Mouse (Mus musculus) E14TG2a.4 (cell line): ENCODE measurements around the gene Gemin2.
A peak's percentile ranks its signal among the peaks of the same experiment; 100 is the strongest.
"Not testable (repeated sequence)": the region's sequence is repeated elsewhere in the genome, so short reads cannot be mapped to it uniquely, and the experiment has no call there.

Experiments
- H3K27me3 ChIP-seq: 2 replicates; pipeline ENCODE4 v1.6.1; 2014; ENCODE audit warnings: low read length, control low read depth; ENCODE audit not compliant: insufficient read depth
- H3K36me3 ChIP-seq: 2 replicates; pipeline ENCODE4 v1.6.1; 2014; ENCODE audit warnings: low read length, control low read depth; ENCODE audit not compliant: insufficient read depth
- H3K4me1 ChIP-seq: replicated peaks from 2 replicates; pipeline ENCODE4 v1.6.1; 2014; ENCODE audit warnings: low read depth, low read length, control low read depth
- H3K4me3 ChIP-seq: replicated peaks from 2 replicates; pipeline ENCODE4 v1.5.1; 2014; ENCODE audit warnings: mild to moderate bottlenecking, low read length
- H3K9me3 ChIP-seq: 2 replicates; pipeline ENCODE4 v1.6.1; 2014; ENCODE audit warnings: low read length, control low read depth
- CTCF ChIP-seq: conservative IDR thresholded peaks from 2 replicates; pipeline ENCODE4 v1.5.1; 2014; ENCODE audit warnings: low read length
- NANOG ChIP-seq: IDR thresholded peaks from 2 replicates; pipeline ENCODE4 v1.6.1; 2014; ENCODE audit warnings: borderline replicate concordance, low read length, mixed read lengths
- POU5F1 ChIP-seq: IDR thresholded peaks from 2 replicates; pipeline ENCODE4 v1.6.1; 2014; ENCODE audit warnings: low read length, borderline replicate concordance

Gemin2 gene

DNA sequence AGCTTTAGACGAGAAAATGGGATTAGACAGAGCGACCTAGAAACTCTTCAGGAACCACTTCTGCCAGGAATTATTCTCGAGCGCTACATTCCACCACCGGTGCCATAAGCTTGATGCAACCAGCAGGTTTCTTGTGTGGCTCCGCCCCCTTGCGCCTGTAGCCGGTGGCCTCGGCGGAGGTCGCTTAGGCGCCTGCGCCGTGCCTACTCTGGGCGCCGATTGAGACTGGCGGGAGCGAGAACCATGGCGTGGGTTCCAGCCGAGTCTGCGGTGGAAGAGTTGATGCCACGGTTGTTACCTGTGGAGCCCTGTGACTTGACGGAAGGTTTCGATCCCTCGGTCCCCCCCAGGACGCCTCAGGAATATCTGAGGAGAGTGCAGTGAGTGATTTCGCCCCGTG is at the start of gene Gemin2:
Gene Gemin2, plus strand, starts transcription at position 160 of the 400 bp plus-strand sequence.
- peak within 1 kb of the TSS; percentile 92 for H3K4me3 ChIP-seq
- TF ChIP-seq POU5F1 (no peak), NANOG (no peak), CTCF (no peak)
- H3K36me3 ChIP-seq: peaks cover 48% of the 10 kb centered on the region
- peaks cover 25% of the 10 kb centered on the region for H3K4me1 ChIP-seq
- no peaks in the 10 kb centered on the region for H3K9me3 ChIP-seq
- no peaks in the 10 kb centered on the region for H3K27me3 ChIP-seq

GRCm38 (mm10) chr12:58964583-58964982 is 48.6 kb upstream of the Gemin2 start:
- TF ChIP-seq CTCF (peak; percentile 90), NANOG (no peak), POU5F1 (no peak)
- peaks cover 38% of the 10 kb centered on the region for H3K36me3 ChIP-seq
- H3K4me3 ChIP-seq: no peak overlapping the region
- no peaks in the 10 kb centered on the region for H3K9me3 ChIP-seq
- peaks cover 5% of the 10 kb centered on the region for H3K4me1 ChIP-seq
- no peaks in the 10 kb centered on the region for H3K27me3 ChIP-seq

GRCm38 (mm10) chr12:58976966-58977365 is 36.2 kb upstream of the Gemin2 start:
- no peaks in the 10 kb centered on the region for H3K9me3 ChIP-seq
- no peak overlapping the region for H3K4me3 ChIP-seq
- H3K27me3 ChIP-seq: no peaks in the 10 kb centered on the region
- peaks cover 25% of the 10 kb centered on the region for H3K36me3 ChIP-seq
- H3K4me1 ChIP-seq: peaks cover 26% of the 10 kb centered on the region
- peak; percentile 42 for TF ChIP-seq CTCF
- TF ChIP-seq NANOG: no peak
- no peak for TF ChIP-seq POU5F1

DNA sequence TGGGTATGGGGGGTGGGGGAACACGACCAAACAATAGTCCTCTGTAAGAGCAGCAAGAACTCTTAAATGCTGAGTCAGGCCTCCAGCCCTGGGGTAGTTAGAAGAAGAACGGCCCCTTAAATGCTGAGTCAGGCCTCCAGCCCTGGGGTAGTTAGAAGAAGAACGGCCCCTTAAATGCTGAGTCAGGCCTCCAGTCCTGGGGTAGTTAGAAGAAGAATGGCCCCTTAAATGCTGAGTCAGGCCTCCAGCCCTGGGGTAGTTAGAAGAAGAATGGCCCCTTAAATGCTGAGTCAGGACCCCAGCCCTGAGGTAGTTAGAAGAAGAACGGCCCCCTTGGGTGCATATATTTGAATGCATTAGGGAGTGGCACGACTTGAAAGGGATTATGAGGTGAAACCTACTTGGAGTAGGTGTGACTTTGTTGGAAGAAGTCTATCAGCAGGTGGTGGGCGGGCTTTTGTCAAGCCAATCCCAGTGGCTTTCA is 32.0 kb upstream of the Gemin2 start:
- H3K4me3 ChIP-seq, H3K27me3 ChIP-seq, H3K9me3 ChIP-seq: not testable (repeated sequence)
- Histone ChIP-seq H3K36me3 (peaks cover 30% of the 10 kb centered on the region), H3K4me1 (peaks cover 20% of the 10 kb centered on the region)

DNA sequence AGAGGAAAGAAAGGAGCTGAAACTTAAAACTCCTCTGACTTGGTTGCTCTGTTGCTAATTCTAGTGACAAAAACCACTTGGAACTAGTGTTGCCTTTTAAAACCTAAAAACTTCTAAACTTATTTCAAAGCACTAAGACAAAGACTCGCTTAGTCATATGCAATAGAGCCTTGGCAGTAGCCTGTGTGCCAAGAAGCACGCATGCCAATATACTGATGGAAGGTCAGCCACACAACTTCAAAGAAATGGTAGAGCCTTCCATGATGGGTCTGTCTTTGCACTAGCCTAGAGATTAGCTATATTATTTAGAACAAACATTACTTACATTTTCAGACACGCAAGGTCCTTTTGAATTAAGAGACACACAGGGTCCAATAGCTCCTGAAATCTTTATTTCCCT is 27.4 kb upstream of the Gemin2 start:
- Histone ChIP-seq H3K4me3 (no peak overlapping the region), H3K4me1 (peaks cover 14% of the 10 kb centered on the region), H3K27me3 (no peaks in the 10 kb centered on the region), H3K9me3 (no peaks in the 10 kb centered on the region), H3K36me3 (peaks cover 44% of the 10 kb centered on the region)
- TF ChIP-seq CTCF: no peak
- TF ChIP-seq NANOG: no peak
- no peak for TF ChIP-seq POU5F1

GRCm38 (mm10) chr12:59010482-59010881 is 2.7 kb upstream of the Gemin2 start:
- Histone ChIP-seq H3K4me1 (peaks cover 25% of the 10 kb centered on the region), H3K4me3 (no peak overlapping the region), H3K36me3 (peaks cover 39% of the 10 kb centered on the region), H3K27me3 (no peaks in the 10 kb centered on the region), H3K9me3 (no peaks in the 10 kb centered on the region)
- TF ChIP-seq POU5F1 (no peak), NANOG (no peak)

DNA sequence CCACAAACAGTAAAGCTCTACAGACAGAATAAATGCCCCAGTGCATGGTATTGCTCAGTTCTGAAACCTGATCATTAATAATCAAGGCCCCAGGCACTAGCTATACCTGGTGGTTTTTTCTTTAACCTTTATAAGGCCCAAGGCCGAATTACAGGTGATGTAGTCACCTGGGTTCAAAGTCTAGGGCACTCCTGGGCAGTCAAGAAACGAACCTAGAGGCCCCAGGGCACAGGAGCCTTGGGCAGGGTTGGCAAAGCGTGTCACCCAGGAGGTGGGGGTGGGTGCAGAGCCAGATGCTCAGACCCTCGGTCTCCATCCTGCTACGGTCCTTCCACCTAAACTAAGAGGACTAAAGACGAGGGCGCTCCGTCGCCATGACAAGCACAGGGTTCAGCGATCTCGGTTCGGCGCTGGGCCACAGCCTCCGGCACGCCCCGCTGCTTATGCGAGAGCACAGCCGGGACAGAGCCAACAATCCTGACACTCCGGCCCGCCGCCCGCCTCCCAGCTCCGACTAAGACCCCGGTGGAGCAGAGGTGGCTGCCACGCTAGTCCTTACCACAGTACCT is 1.8 kb upstream of the Gemin2 start:
- Histone ChIP-seq H3K4me1 (peaks cover 25% of the 10 kb centered on the region), H3K36me3 (peaks cover 39% of the 10 kb centered on the region), H3K4me3 (peak overlapping the region; percentile 95), H3K9me3 (no peaks in the 10 kb centered on the region), H3K27me3 (no peaks in the 10 kb centered on the region)
- TF ChIP-seq NANOG: no peak

DNA sequence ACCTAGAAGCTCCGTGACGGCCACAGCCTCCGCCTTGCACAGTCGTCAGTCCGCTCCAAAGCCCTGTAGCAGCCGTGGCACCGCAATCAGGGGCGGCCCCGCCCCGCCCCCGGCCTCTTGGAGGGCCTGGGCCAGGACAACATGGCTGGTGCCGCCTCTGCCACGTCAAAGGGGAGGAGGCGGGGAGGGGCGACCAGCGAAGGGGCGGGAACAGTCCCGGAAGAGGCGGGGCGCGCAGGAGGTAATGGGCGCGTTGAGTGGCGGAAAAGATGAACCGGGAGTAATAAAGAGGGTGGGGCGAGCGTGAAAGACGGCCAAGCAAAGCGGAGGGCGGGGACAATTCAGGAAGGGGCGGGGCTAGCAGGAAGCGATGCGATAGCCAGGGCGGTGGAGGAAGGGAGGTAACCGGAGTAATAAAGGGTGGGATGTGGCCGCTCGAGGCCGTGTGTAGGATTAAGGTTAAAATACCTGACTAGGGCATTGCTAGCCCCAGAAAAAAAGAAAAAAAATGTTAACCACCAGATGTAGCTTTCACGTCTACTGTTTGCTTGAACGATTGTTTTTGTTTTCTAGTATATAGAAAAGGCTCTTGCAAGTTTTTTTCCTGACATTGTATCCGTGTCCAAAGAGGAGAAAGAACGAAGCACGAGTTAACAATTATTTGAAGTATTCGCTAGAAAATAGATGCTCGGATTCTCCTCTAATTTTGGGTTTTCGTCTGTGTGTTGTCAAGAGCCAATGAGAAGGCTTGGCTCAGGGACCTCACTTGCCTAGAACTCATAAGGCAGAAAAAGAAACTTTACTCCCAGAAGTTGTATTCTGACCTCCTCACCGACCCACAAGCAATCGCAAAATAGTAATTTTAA is 1.1 kb upstream of the Gemin2 start, which contains the start of gene Sec23a:
Gene Sec23a, minus strand, starts transcription at position 174 of the 866 bp plus-strand sequence.
- H3K4me3 ChIP-seq: peak within 1 kb of the TSS; percentile 95
- H3K9me3 ChIP-seq: no peaks in the 10 kb centered on the region
- H3K27me3 ChIP-seq: no peaks in the 10 kb centered on the region
- peaks cover 25% of the 10 kb centered on the region for H3K4me1 ChIP-seq
- H3K36me3 ChIP-seq: peaks cover 39% of the 10 kb centered on the region
- no peak for TF ChIP-seq NANOG
- TF ChIP-seq POU5F1: no peak
- no peak for TF ChIP-seq CTCF

GRCm38 (mm10) chr12:59012710-59013091 is 492 bp upstream of the Gemin2 start:
- TF ChIP-seq POU5F1 (no peak), NANOG (no peak), CTCF (no peak)
- H3K36me3 ChIP-seq: peaks cover 43% of the 10 kb centered on the region

More at GRCm38 (mm10) chr12:59012710-59013091, 492 bp upstream of the Gemin2 start:
- Histone ChIP-seq H3K9me3 (no peaks in the 10 kb centered on the region), H3K4me1 (peaks cover 25% of the 10 kb centered on the region), H3K27me3 (no peaks in the 10 kb centered on the region), H3K4me3 (peak overlapping the region; percentile 92)
